Mouse (Mus musculus) frontal cortex, postnatal 10 days (tissue): ENCODE measurements around the gene Olfr481.

ENCODE experiments used
- DNase-seq, 2 experiments: peaks; one replicate each; pipeline ENCODE4 v3.0.0; 2022; ENCODE audit warnings: low spot score in 2 of 2, mixed read lengths in 1 of 2

Olfr481 gene

GRCm38 (mm10) chr7:108079555-108079954, at the start of gene Olfr481:
Olfr481 (plus strand) TSS chr7:108079855.
- DNase-seq, result no peak

- no peak for DNase-seq
These were observed 45.8 kb upstream of the Olfr481 start, which contains the start of gene Olfr478 for GRCm38 (mm10) chr7:108033889-108034288. Olfr478 (minus strand) TSS chr7:108033989.

GRCm38 (mm10) chr7:108050393-108050792, 29.3 kb upstream of the Olfr481 start, which contains the start of gene Olfr479:
Olfr479 (plus strand) TSS chr7:108050693.
- DNase-seq, result no peak

- DNase-seq, result no peak
These were observed 12.4 kb upstream of the Olfr481 start, which contains the start of gene Olfr480 for GRCm38 (mm10) chr7:108067246-108067645. Olfr480 (minus strand) TSS chr7:108067346.

GRCm38 (mm10) chr7:108097486-108097885, 17.8 kb downstream of the Olfr481 start, which contains the start of gene Olfr482:
Olfr482 (minus strand) TSS chr7:108097586.
- no peak for DNase-seq

GRCm38 (mm10) chr7:108100549-108100948, 20.9 kb downstream of the Olfr481 start, which contains the start of gene Olfr483:
Olfr483 (plus strand) TSS chr7:108100849.
- DNase-seq, result no peak

- DNase-seq, result no peak
These were observed 41.0 kb downstream of the Olfr481 start for GRCm38 (mm10) chr7:108120681-108121080.

- DNase-seq, result no peak
These were observed 41.8 kb downstream of the Olfr481 start for GRCm38 (mm10) chr7:108121416-108121815.

GRCm38 (mm10) chr7:108127349-108127748, 47.7 kb downstream of the Olfr481 start, which contains the start of gene Olfr484:
Olfr484 (minus strand) TSS chr7:108127449.
- DNase-seq, result no peak
